Mouse (Mus musculus) adrenal gland, adult 18-20 months (tissue): ENCODE results near the gene Chrm3. TPM values are rescaled to one million over a fixed set of nuclear protein-coding genes. Genes with fewer than 3 reads are reported as not detected.
A peak's percentile ranks its signal among the peaks of the same experiment; 100 is the strongest.

ENCODE experiments used
- DNase-seq, 2 experiments: peaks; one replicate each; pipeline ENCODE4 v3.0.0; 2021 to 2022; ENCODE audit warnings: low spot score in 2 of 2
- total RNA-seq, 2 experiments: library from RNA; stranded (reverse); gene quantifications; 1 replicate in 1 of 2; 2 replicates in 1 of 2; pipeline ENCODE4 v1.2.3; 2021

The Chrm3 gene
- total RNA-seq, 2 experiments from 2014 or later, result 2.4 to 2.9 TPM

- no peak for DNase-seq
These were observed 123.0 kb downstream of the Chrm3 start for GRCm38 (mm10) chr13:10237616-10238015.

- DNase-seq, result no peak
These were observed 124.4 kb downstream of the Chrm3 start for GRCm38 (mm10) chr13:10236279-10236678.

GRCm38 (mm10) chr13:10235391-10236169, 125.1 kb downstream of the Chrm3 start:
- no peak for DNase-seq

GRCm38 (mm10) chr13:10220403-10220802, 140.2 kb downstream of the Chrm3 start:
- DNase-seq, result no peak

GRCm38 (mm10) chr13:10212112-10212511, 148.5 kb downstream of the Chrm3 start:
- no peak for DNase-seq

GRCm38 (mm10) chr13:10210522-10211244, 150.0 kb downstream of the Chrm3 start:
- no peak for DNase-seq

- DNase-seq, result no peak
These were observed 161.3 kb downstream of the Chrm3 start for GRCm38 (mm10) chr13:10199206-10199956.

- no peak for DNase-seq
These were observed 170.8 kb downstream of the Chrm3 start for GRCm38 (mm10) chr13:10189829-10190228.

- no peak for DNase-seq
These were observed 172.7 kb downstream of the Chrm3 start for GRCm38 (mm10) chr13:10187926-10188325.

GRCm38 (mm10) chr13:10183837-10184236, 176.8 kb downstream of the Chrm3 start:
- DNase-seq, result no peak

- DNase-seq, result no peak
These were observed 177.9 kb downstream of the Chrm3 start for GRCm38 (mm10) chr13:10182756-10183155.

GRCm38 (mm10) chr13:10170529-10170928, 190.1 kb downstream of the Chrm3 start:
- DNase-seq, result no peak

- no peak for DNase-seq
These were observed 197.3 kb downstream of the Chrm3 start for GRCm38 (mm10) chr13:10163354-10163753.

GRCm38 (mm10) chr13:10157496-10157895, 203.2 kb downstream of the Chrm3 start:
- no peak for DNase-seq

GRCm38 (mm10) chr13:10140573-10140972, 220.1 kb downstream of the Chrm3 start:
- DNase-seq, result no peak

- no peak for DNase-seq
These were observed 221.8 kb downstream of the Chrm3 start for GRCm38 (mm10) chr13:10138878-10139277.

- DNase-seq, result no peak
These were observed 229.6 kb downstream of the Chrm3 start for GRCm38 (mm10) chr13:10131064-10131463.

GRCm38 (mm10) chr13:10112211-10112610, 248.4 kb downstream of the Chrm3 start:
- DNase-seq, result peak in 1 of 2 experiments; percentile 5

GRCm38 (mm10) chr13:10109542-10109941, 251.1 kb downstream of the Chrm3 start:
- DNase-seq, result no peak

- DNase-seq, result no peak
These were observed 253.3 kb downstream of the Chrm3 start for GRCm38 (mm10) chr13:10107331-10107730.

- no peak for DNase-seq
These were observed 269.9 kb downstream of the Chrm3 start for GRCm38 (mm10) chr13:10090778-10091177.

GRCm38 (mm10) chr13:10086336-10086735, 274.3 kb downstream of the Chrm3 start:
- no peak for DNase-seq
